Mouse (Mus musculus) liver, postnatal 0 days (tissue): ENCODE results near the gene Epop.

Experiments
- CTCF ChIP-seq: sonication (generic); IDR thresholded peaks from 2 replicates; pipeline ENCODE4 v1.5.1; 2016; ENCODE audit warnings: antibody characterized with exemption, low read depth
- EP300 ChIP-seq: IDR thresholded peaks from 2 replicates; pipeline ENCODE4 v1.6.1; 2016; ENCODE audit warnings: antibody characterized with exemption, low read depth, mild to moderate bottlenecking

- TF ChIP-seq CTCF, result no peak
- no peak for TF ChIP-seq EP300
Measured at GRCm38 (mm10) chr11:97578286-97578685, 51.2 kb downstream of the Epop start.
